Mouse (Mus musculus): ENCODE measurements around the gene Lrrc7.
A peak's percentile ranks its signal among the peaks of the same experiment; 100 is the strongest.
"Not testable (repeated sequence)": the region's sequence is repeated elsewhere in the genome, so short reads cannot be mapped to it uniquely, and the experiment has no call there.

Gene Lrrc7

GRCm38 (mm10) chr3:158164452-158164851, 397.6 kb downstream of the Lrrc7 start:
- no peak for DNase-seq

- no peak for DNase-seq
Measured at GRCm38 (mm10) chr3:158163127-158163526, 398.9 kb downstream of the Lrrc7 start.

GRCm38 (mm10) chr3:158161924-158162490, 400.0 kb downstream of the Lrrc7 start:
- DNase-seq = no peak

- DNase-seq = no peak
Measured at GRCm38 (mm10) chr3:158155515-158156286, 406.3 kb downstream of the Lrrc7 start.

- no peak for DNase-seq
Measured at GRCm38 (mm10) chr3:158154134-158154533, 407.9 kb downstream of the Lrrc7 start.

GRCm38 (mm10) chr3:158148998-158149397, 413.0 kb downstream of the Lrrc7 start:
- no peak for DNase-seq

- no peak for DNase-seq
Measured at GRCm38 (mm10) chr3:158140629-158141028, 421.4 kb downstream of the Lrrc7 start.

GRCm38 (mm10) chr3:158137796-158138195, 424.2 kb downstream of the Lrrc7 start:
- DNase-seq = no peak

- DNase-seq = no peak
Measured at GRCm38 (mm10) chr3:158131672-158132071, 430.3 kb downstream of the Lrrc7 start.

GRCm38 (mm10) chr3:158131233-158131632, 430.8 kb downstream of the Lrrc7 start:
- no peak for DNase-seq

GRCm38 (mm10) chr3:158122899-158123298, 439.1 kb downstream of the Lrrc7 start:
- DNase-seq = no peak

GRCm38 (mm10) chr3:158105260-158105659, 456.8 kb downstream of the Lrrc7 start:
- DNase-seq = no peak

GRCm38 (mm10) chr3:158103467-158103866, 458.6 kb downstream of the Lrrc7 start:
- DNase-seq = no peak

- DNase-seq = not testable (repeated sequence)
Measured at GRCm38 (mm10) chr3:158102530-158102929, 459.5 kb downstream of the Lrrc7 start.

- not testable (repeated sequence) for DNase-seq
Measured at GRCm38 (mm10) chr3:158102043-158102442, 460.0 kb downstream of the Lrrc7 start.

- no peak for DNase-seq
Measured at GRCm38 (mm10) chr3:158093919-158094318, 468.1 kb downstream of the Lrrc7 start.

- no peak for DNase-seq
Measured at GRCm38 (mm10) chr3:158091601-158092000, 470.4 kb downstream of the Lrrc7 start.

GRCm38 (mm10) chr3:158077828-158078227, 484.2 kb downstream of the Lrrc7 start:
- no peak for DNase-seq

- no peak for DNase-seq
Measured at GRCm38 (mm10) chr3:158077380-158077772, 484.6 kb downstream of the Lrrc7 start.

GRCm38 (mm10) chr3:158076685-158077379, 485.2 kb downstream of the Lrrc7 start:
- no peak for DNase-seq

- DNase-seq = no peak
Measured at GRCm38 (mm10) chr3:158075004-158075403, 487.0 kb downstream of the Lrrc7 start.

GRCm38 (mm10) chr3:158068613-158069263, 493.3 kb downstream of the Lrrc7 start:
- peak; percentile 36 for DNase-seq

GRCm38 (mm10) chr3:158067916-158068315, 494.1 kb downstream of the Lrrc7 start:
- no peak for DNase-seq
